Mouse (Mus musculus) olfactory bulb, adult 2 months (tissue): ENCODE results near the gene BC052040.

Source experiments
- CTCF ChIP-seq: fragments of 200-500 bp; IDR thresholded peaks from 2 replicates; pipeline ENCODE4 v1.5.1; 2012; ENCODE audit warnings: low read depth, mild to moderate bottlenecking, low read length, moderate library complexity; ENCODE audit not compliant: insufficient read depth
- POLR2A ChIP-seq: fragments of 200-500 bp; IDR thresholded peaks from 2 replicates; pipeline ENCODE4 v1.6.1; 2012; ENCODE audit warnings: mild to moderate bottlenecking, low read depth, low read length, moderate library complexity; ENCODE audit not compliant: insufficient read depth

DNA sequence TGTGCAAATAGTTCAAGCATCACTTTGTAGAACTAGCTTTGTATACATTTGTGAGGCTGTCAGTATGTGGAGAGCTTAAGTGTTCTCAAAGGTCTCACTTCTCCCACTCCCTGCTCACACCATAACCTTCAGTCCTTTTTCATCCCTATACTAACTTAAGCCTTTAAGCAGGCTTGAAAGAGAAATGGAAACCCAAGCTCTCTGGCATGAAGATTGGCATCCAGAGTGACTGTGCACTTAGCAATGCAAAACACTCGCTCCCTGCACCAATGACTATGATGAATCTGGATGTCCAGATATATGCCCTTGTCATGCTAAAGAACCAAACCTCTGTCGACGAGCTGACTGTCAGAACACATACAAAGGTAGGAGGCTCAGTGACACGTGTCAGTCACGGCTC is 6.7 kb upstream of the BC052040 start:
- no peak for TF ChIP-seq CTCF
- no peak for TF ChIP-seq POLR2A
